Mouse (Mus musculus) forebrain, embryonic 13.5 days (tissue): Measurements from ENCODE around the gene Lcmt1. TPM values are rescaled to one million over a fixed set of nuclear protein-coding genes. Genes with fewer than 3 reads are reported as not detected.

Experiments used
- ATAC-seq: fragments of 200-750 bp; cut with Nextera tagmentation; 2 replicates; pipeline ENCODE4 v1.8.0; 2017
- H3K27ac ChIP-seq: fragments of 300-500 bp; sonication (generic); 2 replicates; pipeline ENCODE4 v1.5.1; 2015; ENCODE audit warnings: inconsistent platforms, mild to moderate bottlenecking, moderate library complexity
- H3K27me3 ChIP-seq: fragments of 300-500 bp; sonication (generic); 2 replicates; pipeline ENCODE4 v1.6.1; 2015; ENCODE audit warnings: mild to moderate bottlenecking, inconsistent platforms
- H3K36me3 ChIP-seq: fragments of 300-500 bp; sonication (generic); 2 replicates; pipeline ENCODE4 v1.6.1; 2015; ENCODE audit warnings: mild to moderate bottlenecking, inconsistent platforms; ENCODE audit not compliant: poor library complexity, severe bottlenecking
- H3K4me1 ChIP-seq: fragments of 300-500 bp; sonication (generic); 2 replicates; pipeline ENCODE4 v1.6.1; 2015; ENCODE audit warnings: inconsistent platforms
- H3K4me2 ChIP-seq: fragments of 300-500 bp; sonication (generic); 2 replicates; pipeline ENCODE4 v1.6.1; 2015; ENCODE audit warnings: inconsistent platforms, mild to moderate bottlenecking, moderate library complexity
- H3K4me3 ChIP-seq: fragments of 300-500 bp; sonication (generic); 2 replicates; pipeline ENCODE4 v1.5.1; 2015; ENCODE audit warnings: mild to moderate bottlenecking, inconsistent platforms
- H3K9ac ChIP-seq: fragments of 300-500 bp; sonication (generic); 2 replicates; pipeline ENCODE4 v1.6.1; 2015; ENCODE audit warnings: mild to moderate bottlenecking, inconsistent platforms
- H3K9me3 ChIP-seq: fragments of 300-500 bp; sonication (generic); replicated peaks from 2 replicates; pipeline ENCODE4 v1.6.1; 2016; ENCODE audit warnings: inconsistent platforms
- WGBS: fragments of 180-500 bp; shearing (Covaris S2); methylation state at CpG from one replicate; pipeline ENCODE4 v1.1.7; 2015; 5-methylcytosine and 5-hydroxymethylcytosine counted together
- polyA plus RNA-seq: library from polyadenylated mRNA; unstranded; fragments of >200 nt; fragmentation: Nextera tagmentation; extraction: Ambion mirVana; gene quantifications from 2 replicates; pipeline ENCODE4 v1.2.1, GENCODE M21; 2015

Lcmt1 gene
- polyA plus RNA-seq, 1 experiment from 2014 or later: 87.7 TPM

GRCm38 (mm10) chr7:123362806-123363205, 6.8 kb upstream of the Lcmt1 start:
- Histone ChIP-seq H3K27ac (no peak overlapping the region), H3K9me3 (no peaks in the 10 kb centered on the region)
- WGBS: 90% methylated on average over 3 of the region's 3 CpGs

GRCm38 (mm10) chr7:123363971-123364370, 5.6 kb upstream of the Lcmt1 start:
- no peak for ATAC-seq
- Histone ChIP-seq H3K4me2 (no peak overlapping the region), H3K27me3 (no peaks in the 10 kb centered on the region), H3K4me1 (peaks cover 31% of the 10 kb centered on the region), H3K9ac (no peak overlapping the region), H3K36me3 (no peaks in the 10 kb centered on the region), H3K27ac (no peak overlapping the region), H3K4me3 (no peak overlapping the region), H3K9me3 (no peaks in the 10 kb centered on the region)
- WGBS: 92% methylated on average over 8 of the region's 8 CpGs

More at GRCm38 (mm10) chr7:123362806-123363205, 6.8 kb upstream of the Lcmt1 start:
- Histone ChIP-seq H3K4me2 (no peak overlapping the region), H3K4me1 (peaks cover 19% of the 10 kb centered on the region), H3K36me3 (no peaks in the 10 kb centered on the region), H3K9ac (no peak overlapping the region), H3K4me3 (no peak overlapping the region), H3K27me3 (no peaks in the 10 kb centered on the region)
- ATAC-seq: no peak

GRCm38 (mm10) chr7:123365876-123366741, 3.5 kb upstream of the Lcmt1 start:
- no peak for ATAC-seq
- no peak overlapping the region for H3K4me3 ChIP-seq
- no peak overlapping the region for H3K27ac ChIP-seq
- 77% methylated on average over 7 of the region's 7 CpGs for WGBS
- no peaks in the 10 kb centered on the region for H3K9me3 ChIP-seq
- H3K9ac ChIP-seq: no peak overlapping the region
- no peaks in the 10 kb centered on the region for H3K27me3 ChIP-seq
- peaks cover 36% of the 10 kb centered on the region for H3K4me1 ChIP-seq
- H3K36me3 ChIP-seq: no peaks in the 10 kb centered on the region
- no peak overlapping the region for H3K4me2 ChIP-seq

- Histone ChIP-seq H3K4me2 (no peak overlapping the region), H3K27me3 (no peaks in the 10 kb centered on the region), H3K4me1 (peaks cover 36% of the 10 kb centered on the region), H3K27ac (no peak overlapping the region), H3K9ac (no peak overlapping the region), H3K9me3 (no peaks in the 10 kb centered on the region), H3K36me3 (no peaks in the 10 kb centered on the region), H3K4me3 (no peak overlapping the region)
- 71% methylated on average over 8 of the region's 8 CpGs for WGBS
- no peak for ATAC-seq
These were observed 2.8 kb upstream of the Lcmt1 start for GRCm38 (mm10) chr7:123366806-123367205.

GRCm38 (mm10) chr7:123367218-123368150, 2.1 kb upstream of the Lcmt1 start:
- H3K9me3 ChIP-seq: no peaks in the 10 kb centered on the region
- H3K4me1 ChIP-seq: peaks cover 36% of the 10 kb centered on the region
- 84% methylated on average over 16 of the region's 16 CpGs for WGBS
- H3K27me3 ChIP-seq: no peaks in the 10 kb centered on the region
- peak overlapping the region; percentile 90 for H3K4me2 ChIP-seq
- peak overlapping the region; percentile 88 for H3K9ac ChIP-seq
- H3K36me3 ChIP-seq: no peaks in the 10 kb centered on the region
- no peak for ATAC-seq
- peak overlapping the region; percentile 78; the same call in 1 of the 2 replicates for H3K4me3 ChIP-seq
- no peak overlapping the region for H3K27ac ChIP-seq

GRCm38 (mm10) chr7:123368187-123368586, 1.4 kb upstream of the Lcmt1 start:
- peak overlapping the region; percentile 78 for H3K4me3 ChIP-seq

GRCm38 (mm10) chr7:123368778-123369746, 522 bp upstream of the Lcmt1 start:
- Histone ChIP-seq H3K36me3 (no peaks in the 10 kb centered on the region), H3K27ac (peak overlapping the region; percentile 85), H3K9me3 (no peaks in the 10 kb centered on the region), H3K27me3 (0 out of 2 replicates have a peak, but pooled peaks cover 3% of the 10 kb centered on the region), H3K4me2 (peak overlapping the region; percentile 90), H3K4me1 (peaks cover 36% of the 10 kb centered on the region), H3K9ac (peak overlapping the region; percentile 88), H3K4me3 (peak overlapping the region; percentile 78)
- whole genome bisulfite sequencing: 4% methylated on average over 38 of the region's 51 CpGs
- ATAC-seq: peak; percentile 79; the same call in 1 of the 2 replicates

More at GRCm38 (mm10) chr7:123368187-123368586, 1.4 kb upstream of the Lcmt1 start:
- no peaks in the 10 kb centered on the region for H3K27me3 ChIP-seq
- H3K4me1 ChIP-seq: peaks cover 36% of the 10 kb centered on the region
- no peak for ATAC-seq
- H3K27ac ChIP-seq: no peak overlapping the region
- H3K9ac ChIP-seq: peak overlapping the region; percentile 88
- H3K4me2 ChIP-seq: peak overlapping the region; percentile 90
- WGBS: 70% methylated on average over 2 of the region's 2 CpGs
- H3K9me3 ChIP-seq: no peaks in the 10 kb centered on the region
- no peaks in the 10 kb centered on the region for H3K36me3 ChIP-seq

GRCm38 (mm10) chr7:123370700-123371099, 1.1 kb downstream of the Lcmt1 start:
- 42% methylated on average over 9 of the region's 9 CpGs for WGBS
- no peak for ATAC-seq
- H3K27ac ChIP-seq: no peak overlapping the region
- no peaks in the 10 kb centered on the region for H3K36me3 ChIP-seq
- H3K4me2 ChIP-seq: peak overlapping the region; percentile 90
- H3K9me3 ChIP-seq: no peaks in the 10 kb centered on the region
- peak overlapping the region; percentile 88 for H3K9ac ChIP-seq
- H3K4me3 ChIP-seq: peak overlapping the region; percentile 78
- peaks cover 36% of the 10 kb centered on the region for H3K4me1 ChIP-seq
- H3K27me3 ChIP-seq: 0 out of 2 replicates have a peak, but pooled peaks cover 4% of the 10 kb centered on the region

GRCm38 (mm10) chr7:123371501-123371900, 1.9 kb downstream of the Lcmt1 start:
- Histone ChIP-seq H3K9ac (no peak overlapping the region), H3K27me3 (0 out of 2 replicates have a peak, but pooled peaks cover 4% of the 10 kb centered on the region), H3K4me1 (peaks cover 29% of the 10 kb centered on the region), H3K9me3 (no peaks in the 10 kb centered on the region), H3K27ac (no peak overlapping the region), H3K4me3 (no peak overlapping the region), H3K36me3 (no peaks in the 10 kb centered on the region), H3K4me2 (no peak overlapping the region)
- no peak for ATAC-seq
- WGBS: 63% methylated on average over 3 of the region's 3 CpGs

- H3K9me3 ChIP-seq: no peaks in the 10 kb centered on the region
- WGBS: 4% methylated on average over 40 of the region's 41 CpGs
- peak overlapping the region; percentile 94 for H3K4me2 ChIP-seq
- peak; percentile 100 for ATAC-seq
- H3K9ac ChIP-seq: peak overlapping the region; percentile 88
- peaks cover 18% of the 10 kb centered on the region for H3K4me1 ChIP-seq
- 0 out of 2 replicates have a peak, but pooled peaks cover 7% of the 10 kb centered on the region for H3K36me3 ChIP-seq
- peak overlapping the region; percentile 75 for H3K27ac ChIP-seq
- H3K27me3 ChIP-seq: 0 out of 2 replicates have a peak, but pooled peaks cover 4% of the 10 kb centered on the region
- peak overlapping the region; percentile 87 for H3K4me3 ChIP-seq
These were observed 8.1 kb downstream of the Lcmt1 start for GRCm38 (mm10) chr7:123377443-123378400.
